Mouse (Mus musculus): ENCODE data around the gene Cyp3a25. TPM values are rescaled to one million over a fixed set of nuclear protein-coding genes. Genes with fewer than 3 reads are reported as not detected.
"Not testable (repeated sequence)": the region's sequence is repeated elsewhere in the genome, so short reads cannot be mapped to it uniquely, and the experiment has no call there.

The Cyp3a25 gene
- not detected in 2 replicates for polyA plus RNA-seq (2014; fragmentation: Nextera tagmentation; extraction: Ambion mirVana)

DNA sequence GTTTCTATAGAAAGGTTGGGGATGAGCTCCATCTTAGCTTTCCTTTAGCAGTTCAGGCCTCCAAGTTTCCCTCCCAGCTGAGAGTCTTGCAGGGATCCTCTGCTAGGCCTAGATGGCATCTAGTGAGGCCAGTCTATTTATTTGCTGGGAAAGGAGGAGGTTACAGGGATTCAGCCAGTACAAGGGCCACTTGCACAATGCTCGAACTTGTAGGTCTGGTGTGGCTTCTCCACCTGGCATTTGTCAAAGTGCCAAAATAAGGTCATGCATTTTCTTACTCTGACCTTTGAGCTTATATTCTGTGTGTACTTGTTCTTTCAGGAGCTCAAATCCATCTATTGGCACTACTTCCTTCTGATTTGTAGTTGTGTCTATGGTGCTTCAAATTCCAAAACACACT, at the start of gene Cyp3a25:
Cyp3a25 (minus strand) TSS at position 110 of the 400 bp plus-strand sequence.
- not testable (repeated sequence) for H3K4me2 ChIP-seq (ENCODE audit: low read length); H3K9me3 ChIP-seq (replicated peaks; ENCODE audit: control insufficient read depth, low read length)

DNA sequence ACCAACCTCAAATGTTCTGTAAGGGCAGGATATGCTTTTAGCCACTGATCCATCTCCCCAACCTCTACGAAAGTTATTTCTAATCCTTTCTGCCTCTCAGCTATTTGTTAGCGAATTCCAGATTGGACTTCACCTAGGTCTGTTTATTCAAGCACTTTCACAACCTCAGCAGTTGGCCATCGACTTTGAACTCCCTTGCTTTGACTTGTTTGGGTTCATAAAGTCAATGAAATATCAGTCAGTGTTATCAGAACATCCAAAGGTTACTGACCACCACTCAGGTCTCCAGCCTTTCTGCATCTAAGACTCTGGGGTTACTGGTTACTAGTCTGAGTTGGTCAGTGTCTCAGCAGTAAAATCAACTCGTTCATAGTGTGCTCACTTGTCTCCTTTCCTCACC, 11.7 kb upstream of the Cyp3a25 start:
- Histone ChIP-seq H3K36me3 (ENCODE audit: control insufficient read depth, insufficient read depth, low read length) (no peaks in the 10 kb centered on the region), H3K27me3 (replicated peaks; ENCODE audit: control insufficient read depth, insufficient read depth, low read length) (no peaks in the 10 kb centered on the region), H3K4me1 (ENCODE audit: control insufficient read depth, insufficient read depth, low read length) (no peaks in the 10 kb centered on the region), H3K27ac (ENCODE audit: low read depth, low read length) (no peak overlapping the region), H3K9me3 (replicated peaks; ENCODE audit: control insufficient read depth, low read length) (0 out of 2 replicates have a peak, but pooled peaks cover 18% of the 10 kb centered on the region), H3K4me2 (ENCODE audit: low read length) (no peak overlapping the region), H3K4me3 (ENCODE audit: low read depth, low read length) (no peak overlapping the region), H3K9ac (ENCODE audit: low read length) (no peak overlapping the region)
- ATAC-seq (no peak), DNase-seq (ENCODE audit: low spot score) (no peak)
- 46% methylated on average over 4 of the region's 4 CpGs for WGBS

More for the DNA sequence above, at the start of gene Cyp3a25:
- H3K27ac ChIP-seq (ENCODE audit: low read depth, low read length); ATAC-seq; H3K27me3 ChIP-seq (replicated peaks; ENCODE audit: control insufficient read depth, insufficient read depth, low read length); H3K4me3 ChIP-seq (ENCODE audit: low read depth, low read length); H3K9ac ChIP-seq (ENCODE audit: low read length); H3K36me3 ChIP-seq (ENCODE audit: control insufficient read depth, insufficient read depth, low read length); DNase-seq (ENCODE audit: low spot score); H3K4me1 ChIP-seq (ENCODE audit: control insufficient read depth, insufficient read depth, low read length): not testable (repeated sequence)
- 61% methylated on average over 1 of the region's 1 CpGs for WGBS

DNA sequence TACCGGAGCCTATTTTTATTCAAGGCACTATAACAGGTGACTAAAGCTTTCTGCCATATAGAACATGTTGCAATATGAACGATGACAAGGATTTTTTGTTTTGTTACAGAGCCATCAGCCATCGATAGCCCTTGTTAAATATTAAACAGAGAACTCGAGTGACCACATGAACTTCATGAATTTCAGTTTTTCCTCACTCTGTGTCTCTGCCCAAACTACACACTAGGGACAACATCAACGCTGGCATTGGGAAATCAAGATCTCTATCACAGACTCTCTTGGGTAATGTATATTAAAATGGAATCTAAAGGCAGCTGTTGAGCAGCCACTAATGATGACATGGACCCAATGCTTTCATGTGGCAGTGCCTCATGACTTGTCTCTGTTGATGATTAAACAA, 8.9 kb upstream of the Cyp3a25 start:
- no peaks in the 10 kb centered on the region for H3K4me1 ChIP-seq (ENCODE audit: control insufficient read depth, insufficient read depth, low read length)
- no peaks in the 10 kb centered on the region for H3K27me3 ChIP-seq (replicated peaks; ENCODE audit: control insufficient read depth, insufficient read depth, low read length)
- H3K36me3 ChIP-seq (ENCODE audit: control insufficient read depth, insufficient read depth, low read length), result no peaks in the 10 kb centered on the region
- H3K9ac ChIP-seq (ENCODE audit: low read length), result no peak overlapping the region
- no peak for DNase-seq (ENCODE audit: low spot score)
- no peak for ATAC-seq
- H3K9me3 ChIP-seq (replicated peaks; ENCODE audit: control insufficient read depth, low read length), result 0 out of 2 replicates have a peak, but pooled peaks cover 15% of the 10 kb centered on the region
- no peak overlapping the region for H3K4me3 ChIP-seq (ENCODE audit: low read depth, low read length)
- H3K4me2 ChIP-seq (ENCODE audit: low read length), result no peak overlapping the region
- WGBS, result 78% methylated on average over 5 of the region's 5 CpGs
- no peak overlapping the region for H3K27ac ChIP-seq (ENCODE audit: low read depth, low read length)

DNA sequence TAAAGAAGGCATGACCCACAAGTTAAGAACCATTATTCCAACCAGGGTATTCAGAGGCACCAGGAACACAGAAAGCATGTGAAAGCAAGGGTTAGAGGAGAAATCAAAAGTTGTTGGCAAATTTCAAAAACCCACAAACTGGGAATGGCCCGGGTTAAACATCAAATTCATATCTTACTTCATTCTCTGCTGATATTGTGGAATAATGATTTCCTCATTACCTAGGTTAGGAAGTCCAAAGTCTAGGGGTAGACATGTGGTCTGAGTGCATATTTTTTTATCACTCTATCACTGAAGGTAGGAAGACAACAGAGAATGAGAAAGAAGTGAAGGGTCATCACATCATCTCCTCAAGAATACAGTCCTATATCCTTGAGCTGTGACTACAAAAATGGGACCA, 1.8 kb upstream of the Cyp3a25 start:
- no peak overlapping the region for H3K4me3 ChIP-seq (ENCODE audit: low read depth, low read length)
- no peaks in the 10 kb centered on the region for H3K27me3 ChIP-seq (replicated peaks; ENCODE audit: control insufficient read depth, insufficient read depth, low read length)
- ATAC-seq (no peak), DNase-seq (ENCODE audit: low spot score) (no peak)
- no peak overlapping the region for H3K27ac ChIP-seq (ENCODE audit: low read depth, low read length)
- 85% methylated on average over 1 of the region's 1 CpGs for WGBS
- H3K9ac ChIP-seq (ENCODE audit: low read length), result no peak overlapping the region
- H3K36me3 ChIP-seq (ENCODE audit: control insufficient read depth, insufficient read depth, low read length), result no peaks in the 10 kb centered on the region
- no peaks in the 10 kb centered on the region for H3K4me1 ChIP-seq (ENCODE audit: control insufficient read depth, insufficient read depth, low read length)
- H3K4me2 ChIP-seq (ENCODE audit: low read length), result no peak overlapping the region
- 0 out of 2 replicates have a peak, but pooled peaks cover 5% of the 10 kb centered on the region for H3K9me3 ChIP-seq (replicated peaks; ENCODE audit: control insufficient read depth, low read length)

DNA sequence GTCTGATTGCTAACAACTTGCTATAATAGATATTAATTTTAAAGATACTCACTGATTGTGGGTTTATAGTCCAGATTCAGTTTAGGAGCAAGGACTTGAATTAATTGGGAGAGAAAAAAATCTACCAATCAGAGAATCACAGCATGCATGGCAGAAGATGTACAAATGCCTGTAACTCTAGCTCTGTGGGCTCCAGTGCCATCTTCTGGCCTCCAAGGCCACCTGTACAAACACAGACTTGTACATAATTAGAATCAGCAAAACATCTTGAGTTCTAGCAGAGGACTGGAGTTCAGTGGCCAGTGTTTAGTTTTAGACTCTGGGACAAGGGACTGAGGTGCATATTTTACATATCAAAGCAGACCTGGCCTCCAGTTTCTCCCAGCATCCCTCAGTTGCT, 42.3 kb downstream of the Cyp3a25 start:
- Histone ChIP-seq H3K9ac (ENCODE audit: low read length) (no peak overlapping the region), H3K9me3 (replicated peaks; ENCODE audit: control insufficient read depth, low read length) (peaks cover 8% of the 10 kb centered on the region; the same call in 1 of the 2 replicates)

More for the DNA sequence above, 42.3 kb downstream of the Cyp3a25 start:
- H3K4me3 ChIP-seq (ENCODE audit: low read depth, low read length), result no peak overlapping the region
- H3K27me3 ChIP-seq (replicated peaks; ENCODE audit: control insufficient read depth, insufficient read depth, low read length), result no peaks in the 10 kb centered on the region
- no peak overlapping the region for H3K4me2 ChIP-seq (ENCODE audit: low read length)
- H3K36me3 ChIP-seq (ENCODE audit: control insufficient read depth, insufficient read depth, low read length), result no peaks in the 10 kb centered on the region
- DNase-seq (ENCODE audit: low spot score), result no peak
- no peak for ATAC-seq
- no peak overlapping the region for H3K27ac ChIP-seq (ENCODE audit: low read depth, low read length)
- H3K4me1 ChIP-seq (ENCODE audit: control insufficient read depth, insufficient read depth, low read length), result no peaks in the 10 kb centered on the region

Other genes with a start within 250 kb of the Cyp3a25 start
- not detected in 2 replicates for gene Cyp3a44, start 203.7 kb downstream of the Cyp3a25 start, polyA plus RNA-seq (2014; fragmentation: Nextera tagmentation; extraction: Ambion mirVana)
- gene Cyp3a11, start 129.7 kb downstream of the Cyp3a25 start, polyA plus RNA-seq (2014; fragmentation: Nextera tagmentation; extraction: Ambion mirVana), result not detected in 2 replicates
- gene Cyp3a59, start 69.6 kb upstream of the Cyp3a25 start, polyA plus RNA-seq (2014; fragmentation: Nextera tagmentation; extraction: Ambion mirVana), result not detected in 2 replicates
- not detected in 2 replicates for gene Gm5565, start 150.9 kb upstream of the Cyp3a25 start, polyA plus RNA-seq (2014; fragmentation: Nextera tagmentation; extraction: Ambion mirVana)
- gene Gm6309, start 161.1 kb upstream of the Cyp3a25 start, polyA plus RNA-seq (2014; fragmentation: Nextera tagmentation; extraction: Ambion mirVana), result not detected in 2 replicates
- not detected in 2 replicates for gene 1700001J03Rik, start 175.7 kb upstream of the Cyp3a25 start, polyA plus RNA-seq (2014; fragmentation: Nextera tagmentation; extraction: Ambion mirVana)
- gene Rnf6, start 211.9 kb upstream of the Cyp3a25 start, polyA plus RNA-seq (2014; fragmentation: Nextera tagmentation; extraction: Ambion mirVana), result 18.9 and 22.8 TPM in 2 replicates
- gene Cdk8, start 221.6 kb upstream of the Cyp3a25 start, polyA plus RNA-seq (2014; fragmentation: Nextera tagmentation; extraction: Ambion mirVana), result 15.9 and 18.9 TPM in 2 replicates

Measured in forebrain, embryonic 14.5 days (tissue).